Mouse (Mus musculus) embryonic facial prominence, embryonic 11.5 days (tissue): ENCODE results near the gene Gm42674. TPM values are rescaled to one million over a fixed set of nuclear protein-coding genes. Genes with fewer than 3 reads are reported as not detected.

Source experiments
- ATAC-seq: fragments of 200-750 bp; cut with Nextera tagmentation; replicated peaks from 2 replicates; pipeline ENCODE4 v1.8.0; 2017; ENCODE audit warnings: low read depth; ENCODE audit not compliant: insufficient number of reproducible peaks, low FRiP score, low TSS enrichment
- DNase-seq: peaks from one replicate; pipeline ENCODE4 v3.0.0-alpha.2; 2015; ENCODE audit warnings: low spot score
- H3K27ac ChIP-seq: fragments of 300-500 bp; sonication (generic); replicated peaks from 2 replicates; pipeline ENCODE4 v1.5.1; 2014; ENCODE audit warnings: mild to moderate bottlenecking, low read depth, low read length, control low read depth
- H3K27me3 ChIP-seq: fragments of 300-500 bp; sonication (generic); 2 replicates; pipeline ENCODE4 v1.6.1; 2014; ENCODE audit warnings: mild to moderate bottlenecking, low read length, moderate library complexity, mixed read lengths; ENCODE audit not compliant: control insufficient read depth, insufficient read depth
- H3K36me3 ChIP-seq: fragments of 300-500 bp; sonication (generic); replicated peaks from 2 replicates; pipeline ENCODE4 v1.6.1; 2014; ENCODE audit warnings: low read depth, mild to moderate bottlenecking, low read length, moderate library complexity, mixed read lengths; ENCODE audit not compliant: control insufficient read depth, insufficient read depth
- H3K4me1 ChIP-seq: fragments of 300-500 bp; sonication (generic); 2 replicates; pipeline ENCODE4 v1.6.1; 2014; ENCODE audit warnings: low read length, mixed read lengths; ENCODE audit not compliant: control insufficient read depth, insufficient read depth
- H3K4me2 ChIP-seq: fragments of 300-500 bp; sonication (generic); 2 replicates; pipeline ENCODE4 v1.6.1; 2014; ENCODE audit warnings: low read depth, mild to moderate bottlenecking, control low read depth, low read length, moderate library complexity
- H3K4me3 ChIP-seq: fragments of 300-500 bp; sonication (generic); 2 replicates; pipeline ENCODE4 v1.5.1; 2014; ENCODE audit warnings: low read depth, low read length, control low read depth
- H3K9ac ChIP-seq: fragments of 300-500 bp; sonication (generic); replicated peaks from 2 replicates; pipeline ENCODE4 v1.6.1; 2014; ENCODE audit warnings: mild to moderate bottlenecking, control low read depth, low read length
- H3K9me3 ChIP-seq: fragments of 300-500 bp; sonication (generic); replicated peaks from 2 replicates; pipeline ENCODE4 v1.6.1; 2016; ENCODE audit warnings: mild to moderate bottlenecking, low read length, inconsistent platforms, mixed read lengths; ENCODE audit not compliant: control insufficient read depth
- WGBS: fragments of 180-500 bp; shearing (Covaris S2); extraction: QIAGEN DNeasy Blood & Tissue Kit; methylation state at CpG from one replicate; pipeline ENCODE4 v1.1.7; 2014; 5-methylcytosine and 5-hydroxymethylcytosine counted together
- polyA plus RNA-seq: library from polyadenylated mRNA; unstranded; fragments of >200 nt; fragmentation: Nextera tagmentation; extraction: Ambion mirVana; gene quantifications from 2 replicates; pipeline ENCODE4 v1.2.1, GENCODE M21; 2014

Gm42674 gene
- polyA plus RNA-seq, 1 experiment from 2014 or later: not detected

DNA sequence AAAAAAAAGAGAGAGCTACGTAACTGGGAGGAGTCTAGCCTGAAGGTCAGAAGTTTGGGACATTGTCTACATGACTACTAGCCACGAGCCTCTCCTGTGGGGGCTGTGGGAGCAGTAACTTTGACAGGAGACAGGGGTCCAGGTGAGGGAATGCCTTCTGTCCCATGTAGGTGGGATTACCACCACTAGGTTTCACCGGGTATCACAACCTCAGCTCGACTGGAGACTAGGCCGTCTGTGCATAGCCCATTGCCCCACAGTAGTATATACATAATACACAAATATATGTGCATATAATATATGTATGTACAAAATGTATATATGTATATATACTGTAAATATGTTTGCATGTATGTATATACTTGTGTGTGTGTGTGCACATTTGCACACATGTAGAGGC, 20.6 kb upstream of the Gm42674 start:
- Histone ChIP-seq H3K4me1 (no peaks in the 10 kb centered on the region), H3K4me3 (no peak overlapping the region), H3K36me3 (no peaks in the 10 kb centered on the region), H3K27me3 (no peaks in the 10 kb centered on the region), H3K9ac (no peak overlapping the region), H3K27ac (no peak overlapping the region), H3K9me3 (no peaks in the 10 kb centered on the region), H3K4me2 (no peak overlapping the region)
- WGBS: 88% methylated on average over 5 of the region's 5 CpGs
- no peak for ATAC-seq
- DNase-seq: no peak

DNA sequence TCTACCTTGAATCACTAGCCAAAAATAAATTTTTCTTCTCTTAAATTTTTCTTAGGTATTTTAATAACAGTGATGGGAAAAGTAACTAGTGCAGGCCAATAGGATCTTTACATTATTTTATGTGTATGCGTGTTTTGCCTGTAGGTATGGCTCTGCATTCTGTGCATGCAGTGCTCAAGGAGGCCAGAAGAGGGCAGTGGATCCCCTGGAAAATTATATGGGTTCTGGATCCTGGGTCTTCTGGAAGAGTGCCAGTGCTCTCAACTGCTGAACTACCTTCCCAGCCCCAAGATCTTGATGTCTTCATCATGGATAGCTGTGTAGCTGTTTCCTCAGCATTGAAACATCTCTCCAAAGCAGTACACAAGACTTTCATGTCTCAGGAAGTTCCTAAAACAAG, 19.5 kb upstream of the Gm42674 start:
- DNase-seq (no peak), ATAC-seq (no peak)
- WGBS: 91% methylated on average over 1 of the region's 1 CpGs
- Histone ChIP-seq H3K4me2 (no peak overlapping the region), H3K27ac (no peak overlapping the region), H3K4me1 (no peaks in the 10 kb centered on the region), H3K27me3 (no peaks in the 10 kb centered on the region), H3K4me3 (no peak overlapping the region), H3K36me3 (no peaks in the 10 kb centered on the region), H3K9me3 (no peaks in the 10 kb centered on the region), H3K9ac (no peak overlapping the region)

DNA sequence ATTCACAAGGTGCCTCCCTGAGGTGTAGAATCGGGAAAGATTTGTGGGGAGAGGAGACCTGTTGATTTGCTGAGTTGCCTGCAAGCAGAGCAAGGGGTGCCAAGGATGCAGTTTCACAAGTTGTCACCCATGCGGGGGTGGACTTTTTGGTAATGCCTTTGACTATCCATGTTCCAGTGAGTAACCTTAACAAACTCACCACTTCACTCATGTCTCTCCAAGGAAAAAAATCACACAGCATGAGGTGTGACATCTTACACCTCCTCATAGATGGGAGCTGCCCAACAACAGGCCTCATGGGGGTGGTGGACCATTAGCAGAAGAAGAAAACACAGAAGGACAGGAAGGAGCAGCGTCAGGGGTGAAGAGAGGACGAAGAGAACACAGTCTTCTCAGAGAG, 19.1 kb upstream of the Gm42674 start:
- 90% methylated on average over 4 of the region's 4 CpGs for WGBS
- Histone ChIP-seq H3K4me2 (no peak overlapping the region), H3K27ac (no peak overlapping the region), H3K27me3 (no peaks in the 10 kb centered on the region), H3K4me1 (no peaks in the 10 kb centered on the region), H3K36me3 (no peaks in the 10 kb centered on the region), H3K9ac (no peak overlapping the region), H3K9me3 (no peaks in the 10 kb centered on the region), H3K4me3 (no peak overlapping the region)
- DNase-seq: no peak
- ATAC-seq: no peak

DNA sequence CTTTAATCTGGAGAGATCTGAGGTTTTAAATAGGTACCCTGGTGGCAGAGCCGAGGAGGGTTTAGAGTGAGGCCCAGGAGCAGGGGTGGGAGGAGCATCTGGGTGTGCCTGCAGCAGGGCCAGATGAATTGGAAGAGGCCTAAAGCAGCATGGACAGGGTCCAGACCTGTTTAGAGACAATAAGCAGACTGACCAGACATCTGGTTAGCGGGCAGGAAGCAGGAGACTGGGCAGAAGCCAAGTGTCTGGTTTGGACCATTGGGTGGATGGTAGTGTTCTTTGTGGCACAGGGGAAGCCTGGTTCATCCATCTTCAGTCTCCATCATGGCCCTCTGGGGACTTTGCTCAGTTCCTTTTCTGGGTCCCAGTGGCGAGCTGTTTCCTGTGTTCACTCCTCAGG, 17.8 kb upstream of the Gm42674 start:
- WGBS: 45% methylated on average over 3 of the region's 3 CpGs
- ATAC-seq: no peak

DNA sequence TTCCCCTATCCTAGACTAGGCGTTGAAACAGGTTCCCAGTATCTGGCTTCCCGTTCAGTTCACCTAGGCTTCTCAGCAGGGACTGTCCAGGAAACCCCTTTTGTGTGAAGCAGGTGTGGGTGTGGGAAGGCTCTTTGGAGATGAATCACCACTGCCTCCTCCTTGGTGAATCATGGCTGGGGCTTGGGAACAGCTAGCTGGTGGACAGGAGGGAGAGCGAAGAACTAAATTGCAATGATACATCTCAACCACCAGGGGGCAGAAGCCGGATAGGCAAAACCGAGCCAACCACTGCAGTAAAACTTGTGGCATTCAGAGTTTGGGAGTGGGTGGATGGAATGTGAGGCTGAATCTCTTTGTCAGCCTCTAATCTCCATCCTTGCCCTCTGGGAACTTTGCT, 16.1 kb upstream of the Gm42674 start:
- H3K9ac ChIP-seq: no peak overlapping the region
- no peak overlapping the region for H3K4me3 ChIP-seq
- H3K27me3 ChIP-seq: no peaks in the 10 kb centered on the region
- no peaks in the 10 kb centered on the region for H3K9me3 ChIP-seq
- H3K4me1 ChIP-seq: no peaks in the 10 kb centered on the region
- no peak overlapping the region for H3K27ac ChIP-seq
- H3K36me3 ChIP-seq: no peaks in the 10 kb centered on the region
- 34% methylated on average over 5 of the region's 5 CpGs for WGBS
- H3K4me2 ChIP-seq: no peak overlapping the region
- DNase-seq: peak; percentile 84
- peak; percentile 37; the same call in 1 of the 2 replicates for ATAC-seq

More for the DNA sequence above, 17.8 kb upstream of the Gm42674 start:
- no peaks in the 10 kb centered on the region for H3K9me3 ChIP-seq
- H3K27ac ChIP-seq: no peak overlapping the region
- no peak overlapping the region for H3K4me2 ChIP-seq
- H3K4me1 ChIP-seq: no peaks in the 10 kb centered on the region
- no peak overlapping the region for H3K4me3 ChIP-seq
- H3K27me3 ChIP-seq: no peaks in the 10 kb centered on the region
- DNase-seq: no peak
- H3K36me3 ChIP-seq: no peaks in the 10 kb centered on the region
- no peak overlapping the region for H3K9ac ChIP-seq

DNA sequence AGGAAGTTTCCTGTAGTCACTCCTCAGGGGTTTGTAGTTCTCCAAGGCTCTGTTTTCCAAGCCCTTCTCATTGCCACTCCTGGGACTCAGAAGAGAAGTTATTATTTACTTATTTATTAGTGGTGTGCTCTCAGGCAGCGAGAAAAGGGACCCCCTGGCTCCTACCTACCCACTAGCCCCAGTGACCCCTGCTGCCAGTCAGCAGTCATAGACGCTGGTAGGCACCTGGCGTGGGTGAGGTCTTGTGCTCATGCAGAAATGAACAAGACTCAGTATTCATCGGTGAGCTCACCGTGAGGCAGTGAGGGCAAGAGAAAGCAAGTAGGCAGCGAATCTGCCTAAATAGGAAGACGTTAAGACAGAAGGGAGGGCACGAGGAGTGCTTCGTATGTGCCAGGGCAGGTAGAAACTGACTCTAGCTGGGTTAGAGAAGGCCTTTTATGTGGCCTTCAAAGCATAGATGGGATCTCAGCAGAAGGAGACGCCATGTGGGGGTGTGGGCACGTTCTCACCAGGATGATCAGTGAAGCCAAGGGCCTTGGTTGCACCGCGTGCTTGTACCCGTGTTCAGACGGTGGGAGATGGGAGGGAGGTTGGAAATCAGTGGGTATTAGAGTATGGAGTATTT, 15.6 kb upstream of the Gm42674 start:
- Histone ChIP-seq H3K4me1 (no peaks in the 10 kb centered on the region), H3K4me2 (no peak overlapping the region), H3K27ac (no peak overlapping the region), H3K36me3 (no peaks in the 10 kb centered on the region), H3K9me3 (no peaks in the 10 kb centered on the region), H3K9ac (no peak overlapping the region), H3K4me3 (no peak overlapping the region), H3K27me3 (no peaks in the 10 kb centered on the region)
- DNase-seq (no peak), ATAC-seq (no peak)
- 86% methylated on average over 15 of the region's 15 CpGs for WGBS

DNA sequence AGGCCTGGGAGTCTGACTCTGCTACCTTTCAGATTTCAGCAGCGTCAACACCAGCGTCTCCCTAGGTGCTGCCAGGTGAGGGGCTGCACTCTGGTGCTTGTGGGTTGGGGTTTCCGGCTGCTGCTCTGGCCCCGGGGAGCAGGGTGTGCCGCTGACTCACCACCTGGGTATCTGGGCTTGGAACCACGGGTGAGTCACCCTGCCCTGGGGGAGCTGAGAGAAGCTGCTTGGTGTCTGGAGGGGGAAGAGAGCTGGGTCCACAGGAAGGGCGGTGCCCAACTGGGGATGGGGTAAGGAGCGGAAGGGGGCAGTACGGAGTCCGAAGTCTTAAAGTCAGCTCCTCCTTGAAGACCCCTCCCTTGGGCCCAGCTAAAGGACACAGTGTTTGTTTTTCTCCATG, 14.8 kb upstream of the Gm42674 start:
- Histone ChIP-seq H3K36me3 (no peaks in the 10 kb centered on the region), H3K4me3 (no peak overlapping the region), H3K4me2 (no peak overlapping the region), H3K27ac (no peak overlapping the region), H3K4me1 (no peaks in the 10 kb centered on the region), H3K9ac (no peak overlapping the region), H3K9me3 (no peaks in the 10 kb centered on the region), H3K27me3 (no peaks in the 10 kb centered on the region)
- WGBS: 69% methylated on average over 10 of the region's 10 CpGs
- ATAC-seq: no peak
- DNase-seq: no peak

DNA sequence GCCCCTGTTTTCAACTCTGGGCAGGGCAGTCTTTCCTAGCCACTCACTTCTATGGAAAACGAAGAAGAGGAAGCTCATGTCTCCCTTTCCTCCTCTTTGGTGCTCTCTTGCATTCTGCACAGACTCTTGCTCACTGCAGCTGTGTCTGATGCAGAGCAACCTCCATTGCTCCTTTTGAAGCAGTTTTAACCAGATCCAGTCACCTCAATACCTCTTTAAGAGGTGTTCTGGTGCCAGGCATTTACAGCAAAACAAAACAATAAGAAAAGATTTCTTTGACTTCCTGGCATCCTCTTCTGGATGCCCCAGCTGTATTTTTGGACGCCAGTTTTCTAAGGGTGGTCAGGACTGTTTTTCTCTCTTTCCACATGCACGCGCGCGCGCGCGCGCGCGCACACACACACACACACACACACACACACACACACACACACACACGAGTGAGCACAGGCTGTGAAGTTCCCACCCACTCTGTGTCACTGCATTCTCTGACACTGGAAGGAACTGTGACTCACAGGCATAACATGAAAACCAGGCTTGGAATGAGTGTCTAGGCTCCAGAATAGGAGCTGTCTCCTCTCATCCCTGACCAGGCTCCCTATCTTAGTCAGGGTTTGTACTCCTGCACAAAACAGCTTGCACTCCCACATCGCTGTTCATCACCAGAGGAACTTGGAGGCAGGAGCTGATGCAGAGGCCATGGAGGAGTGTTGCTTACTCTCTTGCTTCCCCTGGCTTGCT, 14.2 kb upstream of the Gm42674 start:
- Histone ChIP-seq H3K4me3 (no peak overlapping the region), H3K4me2 (no peak overlapping the region), H3K9ac (no peak overlapping the region), H3K4me1 (no peaks in the 10 kb centered on the region), H3K9me3 (no peaks in the 10 kb centered on the region), H3K36me3 (no peaks in the 10 kb centered on the region), H3K27me3 (no peaks in the 10 kb centered on the region), H3K27ac (no peak overlapping the region)
- WGBS: 89% methylated on average over 14 of the region's 14 CpGs
- no peak for ATAC-seq
- DNase-seq: no peak
